Mouse (Mus musculus): Measurements from ENCODE around the gene Glod4. TPM values are rescaled to one million over a fixed set of nuclear protein-coding genes. Genes with fewer than 3 reads are reported as not detected.

The Glod4 gene
- polyA plus RNA-seq, 1 experiment from 2014 or later, result 125 TPM

- Histone ChIP-seq H3K4me1 (replicated peaks; ENCODE audit: control insufficient read depth, insufficient read depth, low read length) (no peaks in the 10 kb centered on the region), H3K4me2 (ENCODE audit: low read depth, low read length, severe bottlenecking) (no peak overlapping the region), H3K9ac (ENCODE audit: low read length) (no peak overlapping the region), H3K27ac (ENCODE audit: low read depth, low read length) (no peak overlapping the region), H3K4me3 (ENCODE audit: low read depth, low read length) (no peak overlapping the region), H3K36me3 (ENCODE audit: control insufficient read depth, insufficient read depth, low read length) (no peaks in the 10 kb centered on the region; the same call in 1 of the 2 replicates), H3K27me3 (ENCODE audit: control insufficient read depth, insufficient read depth, low read length) (no peaks in the 10 kb centered on the region), H3K9me3 (ENCODE audit: control insufficient read depth, low read length) (no peaks in the 10 kb centered on the region)
- ATAC-seq (replicated peaks; ENCODE audit: low FRiP score) (no peak), DNase-seq (ENCODE audit: low spot score) (no peak)
- WGBS, result 93% methylated on average over 2 of the region's 2 CpGs
These were observed 89.3 kb downstream of the Glod4 start for GRCm38 (mm10) chr11:76154200-76154599.

GRCm38 (mm10) chr11:76153236-76153951, 90.1 kb downstream of the Glod4 start:
- Histone ChIP-seq H3K27ac (ENCODE audit: low read depth, low read length) (no peak overlapping the region), H3K4me2 (ENCODE audit: low read depth, low read length, severe bottlenecking) (no peak overlapping the region), H3K36me3 (ENCODE audit: control insufficient read depth, insufficient read depth, low read length) (no peaks in the 10 kb centered on the region; the same call in 1 of the 2 replicates), H3K27me3 (ENCODE audit: control insufficient read depth, insufficient read depth, low read length) (no peaks in the 10 kb centered on the region), H3K4me1 (replicated peaks; ENCODE audit: control insufficient read depth, insufficient read depth, low read length) (no peaks in the 10 kb centered on the region), H3K9me3 (ENCODE audit: control insufficient read depth, low read length) (no peaks in the 10 kb centered on the region), H3K9ac (ENCODE audit: low read length) (no peak overlapping the region), H3K4me3 (ENCODE audit: low read depth, low read length) (no peak overlapping the region)
- no peak for DNase-seq (ENCODE audit: low spot score)
- 94% methylated on average over 5 of the region's 5 CpGs for WGBS
- no peak for ATAC-seq (replicated peaks; ENCODE audit: low FRiP score)

DNA sequence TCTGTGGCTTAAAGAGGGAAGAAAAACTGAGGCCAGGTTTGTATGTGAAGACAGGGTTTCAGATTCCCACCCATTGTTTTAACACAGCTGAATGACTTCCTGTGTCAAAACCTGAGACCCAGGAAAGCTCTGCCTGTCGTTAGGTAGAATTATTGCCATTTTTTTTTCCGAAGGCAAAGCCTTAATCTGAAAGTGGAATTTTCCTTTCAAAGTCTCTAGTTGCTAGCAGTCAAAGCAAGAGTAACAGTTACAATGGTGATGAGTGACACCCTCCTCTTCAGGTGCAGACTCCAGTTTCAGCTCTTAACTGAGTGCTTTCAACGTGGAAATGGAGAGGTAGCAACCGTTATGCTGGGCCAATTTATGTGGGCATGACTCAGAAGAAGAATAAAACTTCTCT, 92.5 kb downstream of the Glod4 start:
- ATAC-seq (replicated peaks; ENCODE audit: low FRiP score) (no peak), DNase-seq (ENCODE audit: low spot score) (no peak)
- Histone ChIP-seq H3K36me3 (ENCODE audit: control insufficient read depth, insufficient read depth, low read length) (no peaks in the 10 kb centered on the region; the same call in 1 of the 2 replicates), H3K9ac (ENCODE audit: low read length) (no peak overlapping the region), H3K4me2 (ENCODE audit: low read depth, low read length, severe bottlenecking) (no peak overlapping the region), H3K27ac (ENCODE audit: low read depth, low read length) (no peak overlapping the region), H3K4me3 (ENCODE audit: low read depth, low read length) (no peak overlapping the region), H3K4me1 (replicated peaks; ENCODE audit: control insufficient read depth, insufficient read depth, low read length) (0 out of 2 replicates have a peak, but pooled peaks cover 2% of the 10 kb centered on the region), H3K9me3 (ENCODE audit: control insufficient read depth, low read length) (no peaks in the 10 kb centered on the region), H3K27me3 (ENCODE audit: control insufficient read depth, insufficient read depth, low read length) (no peaks in the 10 kb centered on the region)
- 73% methylated on average over 4 of the region's 4 CpGs for WGBS

GRCm38 (mm10) chr11:76148055-76149008, 95.2 kb downstream of the Glod4 start:
- Histone ChIP-seq H3K9ac (ENCODE audit: low read length) (no peak overlapping the region), H3K4me2 (ENCODE audit: low read depth, low read length, severe bottlenecking) (no peak overlapping the region), H3K9me3 (ENCODE audit: control insufficient read depth, low read length) (no peaks in the 10 kb centered on the region), H3K36me3 (ENCODE audit: control insufficient read depth, insufficient read depth, low read length) (no peaks in the 10 kb centered on the region), H3K4me1 (replicated peaks; ENCODE audit: control insufficient read depth, insufficient read depth, low read length) (0 out of 2 replicates have a peak, but pooled peaks cover 2% of the 10 kb centered on the region), H3K27ac (ENCODE audit: low read depth, low read length) (no peak overlapping the region), H3K4me3 (ENCODE audit: low read depth, low read length) (no peak overlapping the region), H3K27me3 (ENCODE audit: control insufficient read depth, insufficient read depth, low read length) (no peaks in the 10 kb centered on the region)
- no peak for ATAC-seq (replicated peaks; ENCODE audit: low FRiP score)
- no peak for DNase-seq (ENCODE audit: low spot score)
- 80% methylated on average over 8 of the region's 8 CpGs for WGBS

GRCm38 (mm10) chr11:76146187-76147010, 97.1 kb downstream of the Glod4 start:
- Histone ChIP-seq H3K9ac (ENCODE audit: low read length) (no peak overlapping the region), H3K36me3 (ENCODE audit: control insufficient read depth, insufficient read depth, low read length) (no peaks in the 10 kb centered on the region), H3K4me3 (ENCODE audit: low read depth, low read length) (no peak overlapping the region), H3K27ac (ENCODE audit: low read depth, low read length) (no peak overlapping the region), H3K4me1 (replicated peaks; ENCODE audit: control insufficient read depth, insufficient read depth, low read length) (0 out of 2 replicates have a peak, but pooled peaks cover 2% of the 10 kb centered on the region), H3K27me3 (ENCODE audit: control insufficient read depth, insufficient read depth, low read length) (no peaks in the 10 kb centered on the region), H3K9me3 (ENCODE audit: control insufficient read depth, low read length) (no peaks in the 10 kb centered on the region), H3K4me2 (ENCODE audit: low read depth, low read length, severe bottlenecking) (no peak overlapping the region)
- ATAC-seq (replicated peaks; ENCODE audit: low FRiP score) (no peak), DNase-seq (ENCODE audit: low spot score) (no peak)
- WGBS, result 87% methylated on average over 8 of the region's 8 CpGs

GRCm38 (mm10) chr11:76145169-76145568, 98.4 kb downstream of the Glod4 start:
- no peaks in the 10 kb centered on the region for H3K9me3 ChIP-seq (ENCODE audit: control insufficient read depth, low read length)
- DNase-seq (ENCODE audit: low spot score) (no peak), ATAC-seq (replicated peaks; ENCODE audit: low FRiP score) (no peak)
- no peak overlapping the region for H3K4me2 ChIP-seq (ENCODE audit: low read depth, low read length, severe bottlenecking)
- H3K27me3 ChIP-seq (ENCODE audit: control insufficient read depth, insufficient read depth, low read length), result no peaks in the 10 kb centered on the region
- H3K4me1 ChIP-seq (replicated peaks; ENCODE audit: control insufficient read depth, insufficient read depth, low read length), result 0 out of 2 replicates have a peak, but pooled peaks cover 2% of the 10 kb centered on the region
- no peaks in the 10 kb centered on the region for H3K36me3 ChIP-seq (ENCODE audit: control insufficient read depth, insufficient read depth, low read length)
- 97% methylated on average over 1 of the region's 1 CpGs for WGBS
- no peak overlapping the region for H3K27ac ChIP-seq (ENCODE audit: low read depth, low read length)
- no peak overlapping the region for H3K9ac ChIP-seq (ENCODE audit: low read length)
- no peak overlapping the region for H3K4me3 ChIP-seq (ENCODE audit: low read depth, low read length)

GRCm38 (mm10) chr11:76144386-76144785, 99.1 kb downstream of the Glod4 start:
- Histone ChIP-seq H3K9me3 (ENCODE audit: control insufficient read depth, low read length) (no peaks in the 10 kb centered on the region), H3K9ac (ENCODE audit: low read length) (no peak overlapping the region), H3K4me2 (ENCODE audit: low read depth, low read length, severe bottlenecking) (no peak overlapping the region), H3K4me3 (ENCODE audit: low read depth, low read length) (no peak overlapping the region), H3K36me3 (ENCODE audit: control insufficient read depth, insufficient read depth, low read length) (no peaks in the 10 kb centered on the region), H3K4me1 (replicated peaks; ENCODE audit: control insufficient read depth, insufficient read depth, low read length) (0 out of 2 replicates have a peak, but pooled peaks cover 2% of the 10 kb centered on the region), H3K27ac (ENCODE audit: low read depth, low read length) (no peak overlapping the region), H3K27me3 (ENCODE audit: control insufficient read depth, insufficient read depth, low read length) (no peaks in the 10 kb centered on the region)
- DNase-seq (ENCODE audit: low spot score), result no peak
- 95% methylated on average over 8 of the region's 8 CpGs for WGBS
- ATAC-seq (replicated peaks; ENCODE audit: low FRiP score), result no peak

DNA sequence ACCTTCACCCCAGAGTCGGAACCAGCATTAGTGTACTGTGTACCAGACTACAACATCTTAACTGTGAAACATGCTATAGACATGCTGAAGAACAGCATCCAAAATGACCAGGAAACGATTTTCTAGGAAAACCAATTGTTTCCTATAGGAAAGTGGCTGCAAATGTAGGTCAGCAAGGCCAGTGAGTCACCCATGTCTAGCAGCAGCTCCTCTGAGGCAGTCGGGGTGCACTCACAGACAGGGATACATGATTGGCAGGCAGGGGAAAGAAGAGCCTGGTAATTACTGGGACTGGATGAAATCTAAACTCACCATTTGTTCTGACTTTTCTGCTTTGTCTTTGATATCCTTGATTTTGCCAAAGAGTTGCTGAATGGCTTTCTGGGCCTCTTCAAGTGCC, 105.5 kb downstream of the Glod4 start:
- 85% methylated on average over 3 of the region's 3 CpGs for WGBS

More for the DNA sequence above, 105.5 kb downstream of the Glod4 start:
- Histone ChIP-seq H3K9ac (ENCODE audit: low read length) (no peak overlapping the region), H3K4me3 (ENCODE audit: low read depth, low read length) (no peak overlapping the region), H3K9me3 (ENCODE audit: control insufficient read depth, low read length) (no peaks in the 10 kb centered on the region), H3K27me3 (ENCODE audit: control insufficient read depth, insufficient read depth, low read length) (no peaks in the 10 kb centered on the region), H3K4me1 (replicated peaks; ENCODE audit: control insufficient read depth, insufficient read depth, low read length) (no peaks in the 10 kb centered on the region), H3K27ac (ENCODE audit: low read depth, low read length) (no peak overlapping the region), H3K36me3 (ENCODE audit: control insufficient read depth, insufficient read depth, low read length) (no peaks in the 10 kb centered on the region), H3K4me2 (ENCODE audit: low read depth, low read length, severe bottlenecking) (no peak overlapping the region)
- DNase-seq (ENCODE audit: low spot score), result no peak
- ATAC-seq (replicated peaks; ENCODE audit: low FRiP score), result no peak

Data from forebrain, embryonic 11.5 days (tissue).